Mouse (Mus musculus): ENCODE measurements around the gene Tom1l2.

GRCm38 (mm10) chr11:60359138-60359537 lies 6.4 kb upstream of the Tom1l2 start:
- TF ChIP-seq CTCF (IDR thresholded peaks at IDR 0.05; ENCODE audit: low read depth, low read length) (no peak), POLR2A (IDR thresholded peaks at IDR 0.05; ENCODE audit: extremely low read depth, insufficient read depth, low read length) (no peak)
